Mouse (Mus musculus) cortical plate, adult 2 months (tissue): ENCODE results near the gene Nck2. TPM values are rescaled to one million over a fixed set of nuclear protein-coding genes. Genes with fewer than 3 reads are reported as not detected.

Experiments
- H3K27ac ChIP-seq: fragments of 200-500 bp; 2 replicates; pipeline ENCODE4 v1.5.1; 2012; ENCODE audit warnings: low read length, control low read depth, inconsistent platforms; ENCODE audit not compliant: insufficient read depth
- H3K4me1 ChIP-seq: fragments of 200-500 bp; 2 replicates; pipeline ENCODE4 v1.6.1; 2011; ENCODE audit warnings: low read length; ENCODE audit not compliant: control insufficient read depth, insufficient read depth
- H3K4me3 ChIP-seq: fragments of 200-500 bp; 2 replicates; pipeline ENCODE4 v1.5.1; 2011; ENCODE audit warnings: mild to moderate bottlenecking, low read length, control low read depth; ENCODE audit not compliant: insufficient read depth
- CTCF ChIP-seq: fragments of 200-500 bp; IDR thresholded peaks from 2 replicates; pipeline ENCODE4 v1.5.1; 2011; ENCODE audit warnings: mild to moderate bottlenecking, control low read depth, low read length; ENCODE audit not compliant: insufficient read depth; ENCODE audit errors: extremely low read depth
- POLR2A ChIP-seq: fragments of 200-500 bp; IDR thresholded peaks from 2 replicates; pipeline ENCODE4 v1.6.1; 2011; ENCODE audit warnings: mild to moderate bottlenecking, low read length, control low read depth; ENCODE audit not compliant: insufficient read depth; ENCODE audit errors: extremely low read depth
- polyA plus RNA-seq: library from polyadenylated mRNA; depleted of rRNA; stranded (reverse); fragments of >200 nt; gene quantifications from 2 replicates; pipeline ENCODE4 v1.2.3, GENCODE M21; 2012

Nck2 gene
- polyA plus RNA-seq, 1 experiment, result 29.0 TPM

DNA sequence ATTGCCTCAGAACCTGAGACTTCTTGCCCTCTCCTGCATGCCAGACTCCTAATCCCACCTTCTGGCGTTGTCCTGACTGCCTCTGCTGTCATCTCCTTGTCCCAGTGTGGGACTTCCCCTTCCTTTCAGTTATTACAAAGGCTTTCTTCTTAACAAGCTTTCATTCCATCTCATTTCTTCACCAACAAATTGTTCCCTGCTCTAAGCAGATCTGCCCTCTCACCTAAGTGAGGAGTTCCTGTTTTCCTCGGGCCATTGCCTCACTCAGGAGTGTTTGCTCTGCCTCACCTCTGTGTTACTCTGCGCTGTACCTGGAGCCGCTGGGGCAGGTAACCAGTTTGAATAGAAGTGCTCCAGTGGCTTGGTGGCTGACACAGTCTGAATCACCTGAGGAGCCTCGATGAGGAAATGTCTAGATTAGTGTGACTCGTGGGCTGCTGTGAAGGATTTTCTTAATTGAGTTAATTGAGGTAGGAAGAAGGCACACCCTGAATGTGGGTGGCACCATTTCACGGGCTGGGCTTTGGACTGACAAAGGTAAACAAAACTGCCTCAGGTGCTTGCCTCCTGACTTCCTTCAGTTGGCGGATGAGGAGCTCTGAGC, 27.8 kb downstream of the Nck2 start:
- TF ChIP-seq CTCF, result no peak
- TF ChIP-seq POLR2A, result no peak
- H3K4me3 ChIP-seq, result no peak overlapping the region

DNA sequence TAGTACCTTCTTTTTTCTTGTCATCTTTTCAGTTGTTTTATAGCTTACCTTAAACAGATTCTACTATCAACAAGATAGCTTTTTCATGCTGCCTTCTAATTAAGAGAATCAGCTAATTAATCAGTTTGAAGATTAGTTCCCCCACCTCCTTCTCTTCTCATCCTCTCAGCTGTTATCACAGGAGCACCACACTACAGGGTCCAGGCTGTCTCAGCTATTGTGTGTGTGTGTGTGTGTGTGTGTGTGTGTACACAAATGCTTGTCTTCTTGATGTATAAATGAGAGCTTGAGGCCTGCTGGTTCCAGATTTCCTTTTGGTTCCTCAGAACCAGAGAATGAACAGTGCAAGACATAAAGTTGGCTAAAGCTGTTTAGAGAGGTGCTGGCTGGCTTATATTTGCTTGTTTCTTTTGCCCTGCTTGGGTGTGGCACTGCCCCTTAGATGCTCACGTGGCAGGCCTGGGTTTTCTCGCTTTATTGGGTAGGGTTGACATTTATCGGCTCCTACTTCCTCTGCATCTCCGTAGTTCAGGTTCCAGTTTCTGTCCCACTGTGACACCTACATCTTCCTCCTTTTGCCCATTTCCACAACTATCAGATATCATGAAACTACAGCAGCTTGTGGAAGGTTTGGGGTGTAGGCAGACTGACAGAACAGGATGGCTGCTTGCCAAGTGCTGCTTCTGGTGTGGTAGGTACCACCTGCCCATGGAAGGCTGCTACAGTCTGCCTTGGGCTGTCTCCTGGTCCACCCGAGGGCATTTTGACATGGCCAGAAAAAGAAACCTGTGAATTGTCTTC, 29.6 kb downstream of the Nck2 start:
- H3K4me3 ChIP-seq, result no peak overlapping the region
- H3K27ac ChIP-seq, result no peak overlapping the region
- TF ChIP-seq POLR2A, result no peak
- no peak for TF ChIP-seq CTCF
- peaks cover 9% of the 10 kb centered on the region for H3K4me1 ChIP-seq

More for the DNA sequence above, 27.8 kb downstream of the Nck2 start:
- Histone ChIP-seq H3K4me1 (peaks cover 20% of the 10 kb centered on the region), H3K27ac (no peak overlapping the region)

GRCm38 (mm10) chr1:43474535-43475409, 30.4 kb downstream of the Nck2 start:
- TF ChIP-seq POLR2A, result no peak
- TF ChIP-seq CTCF, result no peak
- H3K4me1 ChIP-seq, result peaks cover 7% of the 10 kb centered on the region
- H3K27ac ChIP-seq, result no peak overlapping the region
- no peak overlapping the region for H3K4me3 ChIP-seq

DNA sequence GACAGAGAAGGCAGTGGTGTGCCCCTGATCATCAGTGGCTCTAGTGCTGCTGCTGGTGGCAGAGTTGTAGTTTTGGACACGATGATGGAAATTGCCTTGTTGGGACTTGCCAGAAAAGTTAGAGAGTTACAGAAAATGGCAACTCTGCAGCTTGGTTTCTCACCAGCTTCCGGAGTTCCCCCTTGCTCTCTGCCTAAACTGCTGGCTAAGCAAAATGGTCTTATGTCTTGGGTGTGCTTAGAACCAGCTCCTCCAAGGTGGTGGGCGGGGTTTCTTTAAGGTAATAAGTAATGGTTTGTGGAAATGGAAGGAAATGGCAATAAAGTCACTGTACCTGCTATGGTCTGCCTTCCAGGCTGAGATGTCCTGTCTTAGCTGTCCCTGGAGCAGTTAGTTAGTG, 33.6 kb downstream of the Nck2 start:
- no peak overlapping the region for H3K27ac ChIP-seq
- H3K4me3 ChIP-seq, result no peak overlapping the region
- peaks cover 11% of the 10 kb centered on the region for H3K4me1 ChIP-seq
- TF ChIP-seq POLR2A (no peak), CTCF (no peak)

DNA sequence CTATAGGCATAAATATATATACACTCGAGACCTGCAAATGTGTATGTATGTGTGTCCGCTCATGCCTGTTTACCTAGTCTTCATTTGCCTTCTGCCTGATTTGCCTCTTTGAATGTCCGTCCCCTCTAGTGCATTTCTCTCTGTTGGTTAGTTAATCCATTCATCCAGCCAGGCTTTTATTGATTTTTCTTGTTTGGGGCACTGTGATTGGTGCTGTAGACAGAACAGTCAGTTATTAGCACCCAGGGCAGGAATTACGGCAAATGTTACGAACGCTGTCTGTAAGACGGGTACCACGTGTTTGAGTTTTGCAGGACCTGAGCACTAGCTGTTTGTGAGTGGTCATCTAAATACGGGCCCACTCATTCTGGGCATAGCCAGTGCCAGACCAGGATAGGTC, 40.8 kb downstream of the Nck2 start:
- Histone ChIP-seq H3K4me3 (no peak overlapping the region), H3K4me1 (peaks cover 14% of the 10 kb centered on the region), H3K27ac (no peak overlapping the region)
- no peak for TF ChIP-seq POLR2A
- no peak for TF ChIP-seq CTCF

- TF ChIP-seq POLR2A (no peak), CTCF (no peak)
- no peak overlapping the region for H3K4me3 ChIP-seq
- no peak overlapping the region for H3K27ac ChIP-seq
These were observed 42.1 kb downstream of the Nck2 start for GRCm38 (mm10) chr1:43486500-43486899.

DNA sequence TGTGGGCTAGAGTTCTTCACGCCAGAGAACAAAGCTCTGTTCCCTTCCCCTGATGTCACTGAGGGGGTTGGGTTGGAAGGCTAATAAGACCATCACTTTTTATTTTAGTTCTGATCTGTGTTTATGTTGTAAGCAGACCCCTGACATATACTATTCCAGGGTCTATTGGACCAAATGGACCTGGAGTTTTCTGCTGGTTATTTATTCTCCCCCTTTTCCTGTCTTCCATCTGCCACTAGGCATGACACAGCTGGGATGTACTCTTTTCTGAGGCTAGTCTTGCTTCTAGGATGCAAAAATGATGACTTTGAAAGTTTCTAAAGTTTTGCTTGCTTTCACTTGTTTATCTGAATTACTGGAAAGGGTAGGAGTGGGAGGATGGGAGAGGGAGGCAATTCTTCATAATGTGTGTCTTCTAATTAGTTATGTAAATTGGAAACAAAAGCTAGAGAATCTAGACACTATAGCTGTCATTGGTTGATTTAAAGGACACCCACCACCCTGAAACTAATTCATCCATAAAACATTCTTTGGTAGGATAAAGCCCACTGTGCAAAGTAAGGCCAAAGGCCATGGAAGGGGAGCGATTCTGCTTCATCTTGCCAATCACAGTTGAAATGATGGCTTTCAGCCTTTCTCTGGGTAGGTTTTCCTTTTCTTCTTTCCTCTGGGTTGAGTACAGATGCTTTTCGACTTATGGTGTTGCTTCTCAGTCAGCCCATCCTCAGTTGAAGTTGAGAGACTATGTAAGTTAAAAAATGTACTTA, 42.8 kb downstream of the Nck2 start:
- H3K4me3 ChIP-seq, result no peak overlapping the region
- H3K27ac ChIP-seq, result no peak overlapping the region
- H3K4me1 ChIP-seq, result peaks cover 14% of the 10 kb centered on the region
- TF ChIP-seq CTCF (no peak), POLR2A (no peak)

More at GRCm38 (mm10) chr1:43486500-43486899, 42.1 kb downstream of the Nck2 start:
- H3K4me1 ChIP-seq, result peaks cover 14% of the 10 kb centered on the region

DNA sequence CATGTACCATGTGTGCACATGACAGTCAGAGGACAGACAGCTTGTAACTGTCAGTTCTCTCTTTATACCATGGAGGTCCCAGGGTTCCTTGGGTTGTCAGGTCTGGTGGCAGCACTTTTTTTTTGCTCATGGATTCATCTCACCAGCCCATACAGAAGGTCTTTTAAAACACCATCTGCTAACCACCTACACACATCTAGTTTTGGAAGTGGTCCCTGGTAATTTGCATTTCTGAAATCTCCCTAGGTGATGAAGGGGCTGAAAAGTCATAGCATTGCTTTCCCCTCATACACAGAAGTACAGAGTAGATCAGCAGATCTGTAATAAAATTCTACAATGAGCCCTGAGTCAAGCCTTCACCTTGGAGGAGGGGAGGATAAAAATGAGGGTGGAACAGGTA, 44.9 kb downstream of the Nck2 start:
- TF ChIP-seq CTCF (no peak), POLR2A (no peak)
- peaks cover 9% of the 10 kb centered on the region for H3K4me1 ChIP-seq
- peak overlapping the region; percentile 82; the same call in 1 of the 2 replicates for H3K27ac ChIP-seq
- no peak overlapping the region for H3K4me3 ChIP-seq
